Mouse (Mus musculus): ENCODE measurements around the gene Rgs16. TPM values are rescaled to one million over a fixed set of nuclear protein-coding genes. Genes with fewer than 3 reads are reported as not detected.

Rgs16 gene
- polyA plus RNA-seq, 1 experiment from 2014 or later, result 34.3 TPM

DNA sequence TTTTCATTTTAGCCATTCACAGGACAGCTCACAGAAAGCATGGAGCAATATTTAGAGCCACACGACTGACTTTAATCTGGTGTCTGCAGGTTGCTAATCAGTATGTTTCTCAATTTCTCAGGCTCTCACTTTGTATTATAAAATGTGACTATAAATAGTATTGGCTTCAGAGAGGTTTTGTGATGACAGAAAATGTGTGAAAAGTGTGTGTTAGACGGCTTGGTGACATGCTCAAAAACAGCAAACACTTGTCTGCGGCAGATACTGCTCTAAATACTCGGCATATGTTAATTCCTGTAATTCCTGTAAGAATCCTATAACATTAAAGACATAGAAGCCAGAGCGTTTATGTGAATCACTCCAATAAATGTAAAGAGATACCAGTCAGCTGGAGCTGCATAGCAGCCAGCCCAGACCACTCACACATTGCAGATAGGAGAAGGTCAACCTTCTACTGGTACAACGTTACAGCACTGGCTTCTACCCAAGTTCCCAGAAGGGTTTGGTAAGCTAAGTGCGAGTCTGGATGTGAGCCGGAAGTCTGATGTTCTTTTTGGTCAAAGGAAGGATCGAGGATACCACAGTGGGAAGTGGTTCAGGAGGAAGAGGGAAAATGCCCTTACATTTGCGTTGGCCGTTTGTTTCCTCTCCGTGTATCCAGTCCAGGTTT lies 7.8 kb downstream of the Rgs16 start:
- peak overlapping the region; percentile 46 for H3K27ac ChIP-seq (ENCODE audit: low read length)
- H3K4me2 ChIP-seq (ENCODE audit: low read length), result peak overlapping the region; percentile 24
- no peak overlapping the region for H3K4me3 ChIP-seq (replicated peaks; ENCODE audit: low read length)
- WGBS, result 50% methylated on average over 12 of the region's 12 CpGs
- H3K36me3 ChIP-seq (ENCODE audit: control insufficient read depth, insufficient read depth), result no peaks in the 10 kb centered on the region
- H3K9me3 ChIP-seq (ENCODE audit: control insufficient read depth, low read length), result no peaks in the 10 kb centered on the region
- peaks cover 49% of the 10 kb centered on the region for H3K4me1 ChIP-seq (replicated peaks; ENCODE audit: control insufficient read depth, insufficient read depth, low read length)
- no peak overlapping the region; the same call in 1 of the 2 replicates for H3K9ac ChIP-seq (replicated peaks; ENCODE audit: low read depth, low read length)
- ATAC-seq, result peak; percentile 5; the same call in 1 of the 2 replicates
- H3K27me3 ChIP-seq (replicated peaks; ENCODE audit: control insufficient read depth, insufficient read depth, low read length), result no peaks in the 10 kb centered on the region

DNA sequence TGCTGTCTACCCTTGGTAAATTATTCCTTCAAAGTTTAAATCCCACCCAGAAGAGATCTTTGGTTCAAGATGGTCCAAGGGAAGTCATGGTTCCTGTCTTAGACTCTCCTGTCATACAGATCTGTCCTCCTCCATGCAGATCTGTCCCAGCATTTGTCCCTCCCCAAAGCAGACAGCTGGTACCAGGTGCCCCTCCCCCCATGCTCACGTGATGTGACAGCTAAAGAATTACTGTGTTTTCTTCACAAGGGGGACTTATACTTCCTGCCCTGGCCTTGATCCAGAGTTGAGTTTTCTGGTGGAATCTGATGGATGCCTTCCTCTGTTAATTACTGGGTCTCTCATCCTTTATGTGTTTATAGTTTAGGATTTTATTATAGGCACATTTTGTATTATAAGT lies 8.4 kb downstream of the Rgs16 start:
- WGBS, result 4% methylated on average over 1 of the region's 1 CpGs
- Histone ChIP-seq H3K27ac (ENCODE audit: low read length) (peak overlapping the region; percentile 46; the same call in 1 of the 2 replicates), H3K4me3 (replicated peaks; ENCODE audit: low read length) (no peak overlapping the region), H3K4me2 (ENCODE audit: low read length) (peak overlapping the region; percentile 71), H3K9ac (replicated peaks; ENCODE audit: low read depth, low read length) (no peak overlapping the region), H3K4me1 (replicated peaks; ENCODE audit: control insufficient read depth, insufficient read depth, low read length) (peaks cover 48% of the 10 kb centered on the region), H3K36me3 (ENCODE audit: control insufficient read depth, insufficient read depth) (no peaks in the 10 kb centered on the region), H3K9me3 (ENCODE audit: control insufficient read depth, low read length) (no peaks in the 10 kb centered on the region), H3K27me3 (replicated peaks; ENCODE audit: control insufficient read depth, insufficient read depth, low read length) (no peaks in the 10 kb centered on the region)
- ATAC-seq, result 0 out of 2 replicates have a peak, but pooled peaks have one; percentile 3

DNA sequence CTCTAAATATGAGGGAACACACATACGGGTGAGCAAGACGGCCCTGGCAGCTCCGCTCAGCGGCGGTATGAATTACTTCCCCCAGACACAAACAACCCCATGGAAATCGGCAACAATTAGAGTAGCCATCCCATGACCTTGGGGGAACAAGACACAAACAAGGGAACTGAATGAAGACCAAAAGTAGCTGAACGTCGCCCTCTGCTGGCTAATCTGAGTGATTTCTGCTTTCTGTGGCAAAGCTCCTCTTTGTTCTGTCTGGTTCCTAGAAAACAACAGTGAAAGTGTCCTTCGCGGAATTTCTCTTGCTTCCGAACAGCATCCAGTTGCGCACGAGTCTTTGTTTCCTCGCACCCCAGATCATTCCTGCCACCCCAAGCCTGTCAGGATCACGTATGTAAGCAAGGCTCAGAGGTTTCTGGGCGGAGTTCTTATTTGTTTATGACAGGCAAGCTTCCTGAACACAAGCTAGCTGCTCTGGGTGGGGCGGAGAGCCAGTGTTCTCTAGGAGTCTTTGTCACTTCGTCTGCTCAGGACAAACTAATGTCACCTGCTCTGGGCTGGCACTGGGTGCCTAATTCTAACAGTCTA lies 9.2 kb downstream of the Rgs16 start, which contains the start of gene Rnasel:
TSS of gene Rnasel (plus strand) at position 216 of the 591 bp plus-strand sequence.
- peak within 1 kb of the TSS; percentile 53 for H3K4me3 ChIP-seq (replicated peaks; ENCODE audit: low read length)
- peak; percentile 75 for ATAC-seq
- peak within 1 kb of the TSS; percentile 71 for H3K4me2 ChIP-seq (ENCODE audit: low read length)
- peak within 1 kb of the TSS; percentile 86 for H3K27ac ChIP-seq (ENCODE audit: low read length)
- H3K27me3 ChIP-seq (replicated peaks; ENCODE audit: control insufficient read depth, insufficient read depth, low read length), result no peaks in the 10 kb centered on the region
- peaks cover 47% of the 10 kb centered on the region for H3K4me1 ChIP-seq (replicated peaks; ENCODE audit: control insufficient read depth, insufficient read depth, low read length)
- H3K9ac ChIP-seq (replicated peaks; ENCODE audit: low read depth, low read length), result peak within 1 kb of the TSS; percentile 76
- WGBS, result 3% methylated on average over 18 of the region's 18 CpGs
- H3K36me3 ChIP-seq (ENCODE audit: control insufficient read depth, insufficient read depth), result no peaks in the 10 kb centered on the region
- no peaks in the 10 kb centered on the region for H3K9me3 ChIP-seq (ENCODE audit: control insufficient read depth, low read length)

DNA sequence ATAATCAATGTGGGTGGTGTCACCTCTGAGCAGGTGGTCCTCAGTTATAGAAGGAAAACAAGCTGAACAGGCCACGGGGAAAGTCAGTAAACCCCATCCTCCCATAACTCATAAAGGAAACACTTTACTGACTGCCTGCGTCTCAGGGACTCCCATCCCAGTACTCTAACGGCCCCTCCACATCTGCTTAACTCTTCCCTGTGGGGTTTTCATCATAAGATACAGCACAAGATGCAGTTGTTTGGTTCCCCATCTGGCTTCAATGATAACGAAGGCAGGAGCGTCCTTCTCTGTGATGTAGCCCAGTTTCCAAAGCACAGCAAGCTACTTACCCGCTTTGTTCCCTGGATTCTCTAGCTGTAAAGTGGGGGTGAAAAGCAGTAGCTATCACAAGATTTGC lies 9.9 kb downstream of the Rgs16 start:
- Histone ChIP-seq H3K36me3 (ENCODE audit: control insufficient read depth, insufficient read depth) (0 out of 2 replicates have a peak, but pooled peaks cover 2% of the 10 kb centered on the region), H3K4me2 (ENCODE audit: low read length) (peak overlapping the region; percentile 71), H3K27ac (ENCODE audit: low read length) (peak overlapping the region; percentile 86), H3K4me1 (replicated peaks; ENCODE audit: control insufficient read depth, insufficient read depth, low read length) (peaks cover 45% of the 10 kb centered on the region), H3K9me3 (ENCODE audit: control insufficient read depth, low read length) (no peaks in the 10 kb centered on the region), H3K4me3 (replicated peaks; ENCODE audit: low read length) (peak overlapping the region; percentile 53), H3K9ac (replicated peaks; ENCODE audit: low read depth, low read length) (peak overlapping the region; percentile 76), H3K27me3 (replicated peaks; ENCODE audit: control insufficient read depth, insufficient read depth, low read length) (no peaks in the 10 kb centered on the region)
- ATAC-seq, result no peak
- WGBS, result 43% methylated on average over 6 of the region's 6 CpGs

DNA sequence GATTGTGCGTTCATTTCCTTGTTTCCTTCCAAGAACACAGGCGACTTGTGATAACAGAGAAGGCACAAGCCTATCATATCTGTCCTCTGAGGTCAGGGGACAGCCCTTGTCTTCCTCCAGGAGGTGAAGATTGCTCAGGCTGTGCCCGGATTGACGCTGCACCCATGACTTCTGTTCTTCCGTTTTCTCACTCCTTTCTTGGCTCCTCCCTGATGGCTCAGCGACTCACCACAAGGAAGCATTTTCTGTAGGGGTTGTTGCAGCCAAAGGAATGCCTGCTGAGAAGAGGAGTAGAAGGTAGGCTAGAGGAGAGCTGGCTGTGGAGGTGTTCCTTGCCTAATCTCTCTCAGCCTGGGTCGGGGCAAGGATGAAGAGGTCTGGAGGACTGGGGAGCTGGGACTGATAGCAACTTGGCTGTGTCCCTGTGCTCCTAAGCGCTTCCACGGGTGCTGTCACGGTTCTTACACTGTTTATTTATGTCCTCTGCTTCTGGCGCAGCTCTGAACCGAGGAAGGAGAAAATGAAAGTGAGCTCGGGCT lies 11.7 kb downstream of the Rgs16 start:
- Histone ChIP-seq H3K4me1 (replicated peaks; ENCODE audit: control insufficient read depth, insufficient read depth, low read length) (peaks cover 40% of the 10 kb centered on the region), H3K36me3 (ENCODE audit: control insufficient read depth, insufficient read depth) (0 out of 2 replicates have a peak, but pooled peaks cover 4% of the 10 kb centered on the region), H3K27me3 (replicated peaks; ENCODE audit: control insufficient read depth, insufficient read depth, low read length) (no peaks in the 10 kb centered on the region), H3K27ac (ENCODE audit: low read length) (no peak overlapping the region), H3K9ac (replicated peaks; ENCODE audit: low read depth, low read length) (no peak overlapping the region), H3K4me3 (replicated peaks; ENCODE audit: low read length) (no peak overlapping the region), H3K9me3 (ENCODE audit: control insufficient read depth, low read length) (no peaks in the 10 kb centered on the region), H3K4me2 (ENCODE audit: low read length) (peak overlapping the region; percentile 20)
- ATAC-seq, result no peak
- 58% methylated on average over 13 of the region's 13 CpGs for WGBS

DNA sequence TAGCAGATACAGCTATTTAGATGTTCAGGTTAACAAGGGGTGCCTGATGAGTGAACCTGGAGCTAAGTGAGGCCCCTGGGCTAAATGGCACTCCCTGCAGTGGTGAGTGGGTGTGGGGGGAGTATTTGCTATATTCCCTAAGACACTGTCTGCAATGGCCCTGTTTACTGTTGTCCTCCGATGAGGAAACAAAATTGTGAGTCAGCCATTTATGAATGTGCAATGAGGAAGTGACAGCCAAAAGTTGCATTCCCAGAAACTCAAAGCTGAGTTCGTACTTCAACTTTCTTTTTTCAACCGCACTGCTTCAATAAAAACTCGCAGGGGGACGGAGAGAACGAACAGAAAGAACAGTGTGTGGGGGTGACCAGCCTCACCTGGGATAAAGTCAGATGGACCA lies 12.4 kb downstream of the Rgs16 start:
- Histone ChIP-seq H3K9ac (replicated peaks; ENCODE audit: low read depth, low read length) (no peak overlapping the region), H3K4me1 (replicated peaks; ENCODE audit: control insufficient read depth, insufficient read depth, low read length) (peaks cover 38% of the 10 kb centered on the region), H3K27ac (ENCODE audit: low read length) (no peak overlapping the region)

DNA sequence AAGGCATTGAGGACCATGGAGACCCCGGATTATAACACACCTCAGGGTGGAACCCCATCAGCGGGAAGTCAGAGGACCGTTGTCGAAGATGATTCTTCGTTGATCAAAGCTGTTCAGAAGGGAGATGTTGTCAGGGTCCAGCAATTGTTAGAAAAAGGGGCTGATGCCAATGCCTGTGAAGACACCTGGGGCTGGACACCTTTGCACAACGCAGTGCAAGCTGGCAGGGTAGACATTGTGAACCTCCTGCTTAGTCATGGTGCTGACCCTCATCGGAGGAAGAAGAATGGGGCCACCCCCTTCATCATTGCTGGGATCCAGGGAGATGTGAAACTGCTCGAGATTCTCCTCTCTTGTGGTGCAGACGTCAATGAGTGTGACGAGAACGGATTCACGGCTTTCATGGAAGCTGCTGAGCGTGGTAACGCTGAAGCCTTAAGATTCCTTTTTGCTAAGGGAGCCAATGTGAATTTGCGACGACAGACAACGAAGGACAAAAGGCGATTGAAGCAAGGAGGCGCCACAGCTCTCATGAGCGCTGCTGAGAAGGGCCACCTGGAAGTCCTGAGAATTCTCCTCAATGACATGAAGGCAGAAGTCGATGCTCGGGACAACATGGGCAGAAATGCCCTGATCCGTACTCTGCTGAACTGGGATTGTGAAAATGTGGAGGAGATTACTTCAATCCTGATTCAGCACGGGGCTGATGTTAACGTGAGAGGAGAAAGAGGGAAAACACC lies 13.7 kb downstream of the Rgs16 start:
- H3K4me1 ChIP-seq (replicated peaks; ENCODE audit: control insufficient read depth, insufficient read depth, low read length), result peaks cover 26% of the 10 kb centered on the region
- 79% methylated on average over 25 of the region's 25 CpGs for WGBS

More for the DNA sequence above, 12.4 kb downstream of the Rgs16 start:
- Histone ChIP-seq H3K36me3 (ENCODE audit: control insufficient read depth, insufficient read depth) (0 out of 2 replicates have a peak, but pooled peaks cover 4% of the 10 kb centered on the region), H3K4me2 (ENCODE audit: low read length) (peak overlapping the region; percentile 20), H3K9me3 (ENCODE audit: control insufficient read depth, low read length) (no peaks in the 10 kb centered on the region), H3K4me3 (replicated peaks; ENCODE audit: low read length) (no peak overlapping the region), H3K27me3 (replicated peaks; ENCODE audit: control insufficient read depth, insufficient read depth, low read length) (no peaks in the 10 kb centered on the region)
- 82% methylated on average over 6 of the region's 6 CpGs for WGBS
- no peak for ATAC-seq

DNA sequence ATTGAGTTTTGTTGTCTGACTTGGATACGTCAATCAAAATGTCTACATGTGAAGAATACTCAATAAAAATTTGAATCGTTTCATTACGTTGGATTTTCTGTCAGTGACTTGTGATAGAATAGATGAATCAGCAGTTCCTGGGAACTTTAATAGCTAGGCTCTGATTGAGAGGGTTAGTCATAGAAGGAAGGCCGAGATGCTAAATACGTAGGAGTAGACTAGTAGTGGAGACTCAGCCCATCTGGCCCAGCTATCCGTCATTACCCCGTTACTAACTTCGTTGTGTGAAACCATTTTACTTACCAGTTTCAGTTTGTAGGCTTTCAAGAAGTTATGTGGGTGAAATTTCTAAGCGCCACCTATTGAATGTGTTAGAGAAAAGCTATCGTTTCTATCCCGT lies 24.0 kb downstream of the Rgs16 start:
- no peak for ATAC-seq
- WGBS, result 90% methylated on average over 11 of the region's 11 CpGs
- H3K4me1 ChIP-seq (replicated peaks; ENCODE audit: control insufficient read depth, insufficient read depth, low read length), result no peaks in the 10 kb centered on the region
- H3K4me2 ChIP-seq (ENCODE audit: low read length), result no peak overlapping the region
- H3K36me3 ChIP-seq (ENCODE audit: control insufficient read depth, insufficient read depth), result peaks cover 8% of the 10 kb centered on the region
- H3K9me3 ChIP-seq (ENCODE audit: control insufficient read depth, low read length), result no peaks in the 10 kb centered on the region
- H3K4me3 ChIP-seq (replicated peaks; ENCODE audit: low read length), result no peak overlapping the region
- no peak overlapping the region for H3K9ac ChIP-seq (replicated peaks; ENCODE audit: low read depth, low read length)
- H3K27me3 ChIP-seq (replicated peaks; ENCODE audit: control insufficient read depth, insufficient read depth, low read length), result no peaks in the 10 kb centered on the region
- no peak overlapping the region for H3K27ac ChIP-seq (ENCODE audit: low read length)

More for the DNA sequence above, 13.7 kb downstream of the Rgs16 start:
- ATAC-seq, result no peak
- no peak overlapping the region for H3K4me3 ChIP-seq (replicated peaks; ENCODE audit: low read length)
- H3K27me3 ChIP-seq (replicated peaks; ENCODE audit: control insufficient read depth, insufficient read depth, low read length), result no peaks in the 10 kb centered on the region
- H3K36me3 ChIP-seq (ENCODE audit: control insufficient read depth, insufficient read depth), result peaks cover 6% of the 10 kb centered on the region; the same call in 1 of the 2 replicates
- no peak overlapping the region for H3K9ac ChIP-seq (replicated peaks; ENCODE audit: low read depth, low read length)
- H3K27ac ChIP-seq (ENCODE audit: low read length), result no peak overlapping the region
- H3K4me2 ChIP-seq (ENCODE audit: low read length), result no peak overlapping the region
- H3K9me3 ChIP-seq (ENCODE audit: control insufficient read depth, low read length), result no peaks in the 10 kb centered on the region

DNA sequence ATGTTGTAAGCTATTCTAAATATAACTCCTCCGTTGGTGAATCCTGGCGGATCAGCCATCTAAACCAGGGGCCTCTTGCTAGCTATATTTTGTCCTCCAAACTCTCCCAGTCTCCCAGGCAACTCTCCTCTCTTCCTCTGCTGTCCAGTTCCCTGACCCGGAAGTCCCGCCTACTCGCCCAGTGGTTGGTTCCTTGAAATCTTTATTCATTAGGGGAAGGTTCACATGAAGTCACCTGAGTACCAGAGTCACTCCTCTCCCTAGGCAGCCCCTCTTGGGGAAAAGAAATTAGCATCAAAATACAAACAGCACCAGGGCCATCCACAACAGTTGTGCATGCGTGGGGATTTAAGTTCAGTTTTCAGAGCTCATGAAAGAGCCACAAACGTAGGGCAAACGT lies 26.1 kb downstream of the Rgs16 start:
- Histone ChIP-seq H3K36me3 (ENCODE audit: control insufficient read depth, insufficient read depth) (no peaks in the 10 kb centered on the region), H3K4me2 (ENCODE audit: low read length) (no peak overlapping the region), H3K4me1 (replicated peaks; ENCODE audit: control insufficient read depth, insufficient read depth, low read length) (no peaks in the 10 kb centered on the region), H3K9ac (replicated peaks; ENCODE audit: low read depth, low read length) (no peak overlapping the region), H3K9me3 (ENCODE audit: control insufficient read depth, low read length) (no peaks in the 10 kb centered on the region), H3K27ac (ENCODE audit: low read length) (no peak overlapping the region), H3K4me3 (replicated peaks; ENCODE audit: low read length) (no peak overlapping the region), H3K27me3 (replicated peaks; ENCODE audit: control insufficient read depth, insufficient read depth, low read length) (no peaks in the 10 kb centered on the region)
- 33% methylated on average over 8 of the region's 8 CpGs for WGBS
- no peak for ATAC-seq
